Mouse (Mus musculus) bone marrow, adult 2 months (tissue): ENCODE measurements around the gene Cept1. TPM values are rescaled to one million over a fixed set of nuclear protein-coding genes. Genes with fewer than 3 reads are reported as not detected.

Experiments
- H3K27ac ChIP-seq: fragments of 200-500 bp; 2 replicates; pipeline ENCODE4 v1.5.1; 2012; ENCODE audit warnings: low read depth, mild to moderate bottlenecking, control low read depth, inconsistent platforms, low read length; ENCODE audit not compliant: control insufficient read depth, poor library complexity, insufficient read depth
- H3K4me1 ChIP-seq: fragments of 200-500 bp; 2 replicates; pipeline ENCODE4 v1.6.1; 2011; ENCODE audit warnings: low read length; ENCODE audit not compliant: control insufficient read depth, insufficient read depth
- H3K4me3 ChIP-seq: fragments of 200-500 bp; replicated peaks from 2 replicates; pipeline ENCODE3; 2011; ENCODE audit warnings: mild to moderate bottlenecking, low read depth, low read length, control low read depth; ENCODE audit not compliant: control insufficient read depth
- CTCF ChIP-seq: fragments of 200-500 bp; IDR thresholded peaks from 2 replicates; pipeline ENCODE4 v1.5.1; 2011; ENCODE audit warnings: low read length, control low read depth; ENCODE audit not compliant: control insufficient read depth, insufficient read depth
- POLR2A ChIP-seq: fragments of 200-500 bp; IDR thresholded peaks from 2 replicates; pipeline ENCODE4 v1.6.1; 2011; ENCODE audit warnings: low read depth, mild to moderate bottlenecking, control low read depth, low read length, borderline replicate concordance; ENCODE audit not compliant: control insufficient read depth
- WGBS: fragments of 180-500 bp; shearing (Covaris S2); methylation state at CpG from one replicate; pipeline ENCODE4 v1.1.7; 2018; 5-methylcytosine and 5-hydroxymethylcytosine counted together
- polyA plus RNA-seq: library from polyadenylated mRNA; stranded (reverse); fragments of >200 nt; gene quantifications from 2 replicates; pipeline ENCODE4 v1.2.4, GENCODE M21; 2011; ENCODE audit warnings: low replicate concordance; ENCODE audit not compliant: missing spikeins, insufficient read depth, insufficient read length

Cept1 gene
- polyA plus RNA-seq, 1 experiment, result 33.2 TPM

GRCm38 (mm10) chr3:106493202-106493601 is 54.4 kb downstream of the Cept1 start:
- TF ChIP-seq CTCF (no peak), POLR2A (no peak)
- WGBS, result 67% methylated on average over 8 of the region's 8 CpGs
- Histone ChIP-seq H3K4me3 (no peak overlapping the region), H3K27ac (no peak overlapping the region), H3K4me1 (peaks cover 14% of the 10 kb centered on the region)

DNA sequence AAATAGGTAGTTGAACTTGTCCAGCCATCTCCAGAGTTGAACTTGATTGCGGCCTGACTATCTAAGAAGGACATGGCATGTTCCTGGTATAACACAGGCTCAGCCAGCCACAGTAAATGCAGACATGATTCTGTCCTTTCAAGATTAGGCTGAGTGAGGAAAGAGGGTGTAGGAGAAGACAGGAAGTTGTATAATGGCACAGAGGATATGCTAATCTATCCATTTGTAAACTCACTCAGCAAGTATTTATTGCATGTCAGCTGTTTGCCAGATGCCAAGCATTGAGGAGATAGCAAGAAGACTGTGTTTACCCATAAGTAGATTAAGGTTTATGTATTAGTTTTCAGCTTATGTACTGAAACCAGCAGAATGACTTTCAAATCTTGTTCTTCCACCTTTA is 54.9 kb downstream of the Cept1 start:
- no peak overlapping the region; the same call in 1 of the 2 replicates for H3K27ac ChIP-seq
- 53% methylated on average over 1 of the region's 1 CpGs for WGBS
- H3K4me1 ChIP-seq, result peaks cover 14% of the 10 kb centered on the region

GRCm38 (mm10) chr3:106490239-106490638 is 57.4 kb downstream of the Cept1 start:
- no peak for TF ChIP-seq CTCF
- TF ChIP-seq POLR2A, result no peak
- 92% methylated on average over 4 of the region's 4 CpGs for WGBS
- Histone ChIP-seq H3K4me1 (peaks cover 12% of the 10 kb centered on the region), H3K4me3 (no peak overlapping the region), H3K27ac (no peak overlapping the region)

More for the DNA sequence above, 54.9 kb downstream of the Cept1 start:
- no peak for TF ChIP-seq POLR2A
- no peak for TF ChIP-seq CTCF
- H3K4me3 ChIP-seq, result no peak overlapping the region

DNA sequence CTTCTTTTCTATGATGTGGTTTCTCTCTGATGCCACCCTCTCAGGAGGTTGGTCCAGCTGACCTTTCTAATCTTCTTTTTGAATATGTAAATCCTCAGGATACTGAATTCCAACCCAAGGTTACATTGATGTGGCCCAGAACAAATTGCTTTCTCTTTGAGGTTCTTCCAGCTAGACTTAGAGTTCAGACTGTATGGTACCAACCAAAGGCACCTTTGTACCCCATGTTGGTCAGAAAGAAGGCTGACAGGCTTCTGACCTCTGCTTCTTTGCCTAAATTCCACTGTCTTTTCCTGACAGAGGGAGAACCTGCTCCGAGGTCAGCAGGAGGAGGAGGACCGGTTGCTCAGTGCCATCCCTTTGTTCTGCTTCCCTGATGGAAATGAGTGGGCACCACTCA is 60.1 kb downstream of the Cept1 start:
- Histone ChIP-seq H3K27ac (no peak overlapping the region), H3K4me3 (no peak overlapping the region), H3K4me1 (peaks cover 6% of the 10 kb centered on the region)
- TF ChIP-seq POLR2A (no peak), CTCF (no peak)
- WGBS, result 91% methylated on average over 2 of the region's 2 CpGs

GRCm38 (mm10) chr3:106485810-106486209 is 61.8 kb downstream of the Cept1 start:
- WGBS, result 40% methylated on average over 5 of the region's 5 CpGs
- Histone ChIP-seq H3K27ac (peak overlapping the region; percentile 48), H3K4me3 (peak overlapping the region; percentile 4), H3K4me1 (peaks cover 3% of the 10 kb centered on the region)
- TF ChIP-seq POLR2A (no peak), CTCF (no peak)

DNA sequence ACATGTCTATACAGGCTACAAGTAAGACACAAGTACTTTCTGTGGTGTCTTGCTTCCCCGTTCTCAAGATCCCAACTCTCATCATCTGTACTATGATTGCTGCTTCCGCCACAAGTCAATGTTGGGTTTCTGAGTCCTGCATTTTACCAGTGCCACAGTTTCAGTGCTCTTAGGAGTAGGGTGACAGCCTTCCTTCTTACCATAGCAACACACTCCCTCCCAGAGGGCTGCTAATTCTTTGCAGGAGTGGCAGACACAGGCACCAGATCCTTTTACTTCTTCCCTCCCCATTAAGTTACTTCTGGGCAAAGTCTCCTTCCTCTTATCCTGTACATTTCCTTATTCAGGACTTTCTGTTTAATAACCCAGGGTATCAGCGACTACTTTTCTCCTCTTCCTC is 62.7 kb downstream of the Cept1 start:
- Histone ChIP-seq H3K27ac (peak overlapping the region; percentile 60), H3K4me1 (peaks cover 3% of the 10 kb centered on the region), H3K4me3 (peak overlapping the region; percentile 47)
- WGBS, result 34% methylated on average over 3 of the region's 3 CpGs
- TF ChIP-seq POLR2A (no peak), CTCF (no peak)

- peak overlapping the region; percentile 42 for H3K4me3 ChIP-seq
- H3K4me1 ChIP-seq, result peaks cover 3% of the 10 kb centered on the region
- H3K27ac ChIP-seq, result peak overlapping the region; percentile 49
- WGBS, result 33% methylated on average over 4 of the region's 4 CpGs
- no peak for TF ChIP-seq POLR2A
- no peak for TF ChIP-seq CTCF
Observed at GRCm38 (mm10) chr3:106483796-106484405, 63.7 kb downstream of the Cept1 start.

GRCm38 (mm10) chr3:106483297-106483696 is 64.3 kb downstream of the Cept1 start:
- peak overlapping the region; percentile 86 for H3K4me3 ChIP-seq
- H3K27ac ChIP-seq, result peak overlapping the region; percentile 49; the same call in 1 of the 2 replicates
- WGBS, result 7% methylated on average over 7 of the region's 7 CpGs
- TF ChIP-seq CTCF (no peak), POLR2A (no peak)
- peaks cover 3% of the 10 kb centered on the region for H3K4me1 ChIP-seq
